Mouse (Mus musculus): Measurements from ENCODE around the gene Gnai2. TPM values are rescaled to one million over a fixed set of nuclear protein-coding genes. Genes with fewer than 3 reads are reported as not detected.
A peak's percentile ranks its signal among the peaks of the same experiment; 100 is the strongest.

The Gnai2 gene
- polyA plus RNA-seq, 1 experiment from 2014 or later = 351 TPM

DNA sequence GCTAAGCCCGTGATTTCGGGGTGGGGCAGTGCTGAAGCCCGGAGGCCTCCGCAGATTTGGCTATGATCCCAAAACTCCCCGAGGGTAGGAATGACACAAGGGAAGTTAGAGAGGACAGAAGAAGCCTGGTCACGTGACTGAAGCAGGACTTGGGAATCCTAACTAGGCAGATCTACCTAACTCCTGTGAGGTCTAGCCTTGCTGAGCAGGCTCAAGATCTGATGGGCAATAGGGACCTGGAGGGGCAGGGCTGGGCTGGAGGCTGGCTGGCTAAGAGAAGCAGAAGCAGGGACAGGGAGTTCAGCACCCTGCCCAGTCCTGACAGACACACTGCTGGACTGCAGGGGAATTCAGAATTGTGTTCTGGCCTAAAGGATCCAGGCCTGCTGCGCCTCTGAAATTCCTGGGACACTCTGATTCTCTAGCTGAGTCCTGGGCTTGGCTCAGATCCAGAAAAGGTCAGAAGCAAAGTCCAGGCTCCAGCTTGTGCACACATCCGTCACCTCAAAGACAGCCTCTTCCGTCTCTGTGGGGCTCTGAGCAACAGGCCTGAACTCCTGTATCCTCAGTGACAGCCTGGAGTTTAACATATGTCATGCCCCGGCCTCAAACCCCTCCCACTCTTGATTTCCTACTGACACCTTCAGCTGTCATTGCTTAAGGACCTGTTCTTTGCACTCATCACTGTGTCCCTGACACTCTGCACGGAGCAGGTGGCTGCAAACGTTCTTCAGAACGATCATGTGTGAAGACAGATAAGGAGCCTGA, 16.2 kb downstream of the Gnai2 start:
- no peaks in the 10 kb centered on the region for H3K27me3 ChIP-seq (ENCODE audit: insufficient read depth, low read length)
- H3K27ac ChIP-seq = peak overlapping the region; percentile 89
- H3K36me3 ChIP-seq (ENCODE audit: insufficient read depth, low read length) = peaks cover 55% of the 10 kb centered on the region
- no peak overlapping the region for H3K4me3 ChIP-seq (replicated peaks; ENCODE audit: low read depth, low read length)
- DNase-seq (ENCODE audit: low spot score) (peak; percentile 90), ATAC-seq (replicated peaks; ENCODE audit: low FRiP score, low read depth) (peak; percentile 84)
- H3K9me3 ChIP-seq (replicated peaks; ENCODE audit: low read length) = no peaks in the 10 kb centered on the region
- no peak overlapping the region for H3K4me2 ChIP-seq (ENCODE audit: low read length)
- 36% methylated on average over 13 of the region's 13 CpGs for WGBS
- TF ChIP-seq CTCF (IDR thresholded peaks at IDR 0.05; ENCODE audit: low read depth) = no peak
- peaks cover 23% of the 10 kb centered on the region; the same call in 1 of the 2 replicates for H3K4me1 ChIP-seq (replicated peaks; ENCODE audit: insufficient read depth, low read length)
- peak overlapping the region; percentile 23; the same call in 1 of the 2 replicates for H3K9ac ChIP-seq (ENCODE audit: low read depth, low read length)

- Histone ChIP-seq H3K27ac (peak overlapping the region; percentile 89), H3K36me3 (ENCODE audit: insufficient read depth, low read length) (peaks cover 54% of the 10 kb centered on the region)
- DNase-seq (ENCODE audit: low spot score) = no peak
These were observed 17.1 kb downstream of the Gnai2 start for GRCm38 (mm10) chr9:107618098-107618497.

DNA sequence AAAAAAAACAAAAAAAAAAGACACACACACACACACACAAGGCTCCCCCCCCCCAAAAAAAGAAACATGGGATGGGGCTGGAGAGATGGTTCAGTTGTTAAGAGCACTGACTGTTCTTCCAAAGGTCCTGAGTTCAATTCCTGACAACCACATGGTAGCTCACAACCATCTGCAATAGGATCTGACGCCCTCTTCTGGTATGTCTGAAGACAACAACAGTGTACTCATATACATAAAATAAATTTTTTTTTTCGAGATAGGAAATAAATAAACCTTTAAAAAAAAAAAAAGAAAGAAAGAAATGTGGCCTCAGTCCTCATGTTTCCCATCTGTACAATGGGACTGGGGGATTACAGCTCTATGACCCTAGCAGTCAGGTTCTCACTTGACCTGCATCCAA, 17.7 kb downstream of the Gnai2 start:
- H3K9me3 ChIP-seq (replicated peaks; ENCODE audit: low read length) = no peaks in the 10 kb centered on the region
- H3K36me3 ChIP-seq (ENCODE audit: insufficient read depth, low read length) = peaks cover 54% of the 10 kb centered on the region
- no peaks in the 10 kb centered on the region for H3K27me3 ChIP-seq (ENCODE audit: insufficient read depth, low read length)
- peak; percentile 44 for TF ChIP-seq CTCF (IDR thresholded peaks at IDR 0.05; ENCODE audit: low read depth)
- H3K9ac ChIP-seq (ENCODE audit: low read depth, low read length) = no peak overlapping the region
- no peak for DNase-seq (ENCODE audit: low spot score)
- H3K4me1 ChIP-seq (replicated peaks; ENCODE audit: insufficient read depth, low read length) = peaks cover 23% of the 10 kb centered on the region; the same call in 1 of the 2 replicates
- WGBS = 89% methylated on average over 2 of the region's 2 CpGs
- no peak for ATAC-seq (replicated peaks; ENCODE audit: low FRiP score, low read depth)
- H3K4me2 ChIP-seq (ENCODE audit: low read length) = no peak overlapping the region
- no peak overlapping the region for H3K27ac ChIP-seq
- no peak overlapping the region for H3K4me3 ChIP-seq (replicated peaks; ENCODE audit: low read depth, low read length)

More at GRCm38 (mm10) chr9:107618098-107618497, 17.1 kb downstream of the Gnai2 start:
- Histone ChIP-seq H3K9me3 (replicated peaks; ENCODE audit: low read length) (no peaks in the 10 kb centered on the region), H3K9ac (ENCODE audit: low read depth, low read length) (no peak overlapping the region), H3K4me1 (replicated peaks; ENCODE audit: insufficient read depth, low read length) (peaks cover 23% of the 10 kb centered on the region; the same call in 1 of the 2 replicates), H3K4me2 (ENCODE audit: low read length) (no peak overlapping the region), H3K27me3 (ENCODE audit: insufficient read depth, low read length) (no peaks in the 10 kb centered on the region), H3K4me3 (replicated peaks; ENCODE audit: low read depth, low read length) (no peak overlapping the region)
- TF ChIP-seq CTCF (IDR thresholded peaks at IDR 0.05; ENCODE audit: low read depth) = no peak
- 84% methylated on average over 6 of the region's 6 CpGs for WGBS
- ATAC-seq (replicated peaks; ENCODE audit: low FRiP score, low read depth) = no peak

- TF ChIP-seq CTCF (IDR thresholded peaks at IDR 0.05; ENCODE audit: low read depth) = no peak
- DNase-seq (ENCODE audit: low spot score) = no peak
- Histone ChIP-seq H3K4me2 (ENCODE audit: low read length) (no peak overlapping the region), H3K27me3 (ENCODE audit: insufficient read depth, low read length) (no peaks in the 10 kb centered on the region), H3K9ac (ENCODE audit: low read depth, low read length) (no peak overlapping the region), H3K9me3 (replicated peaks; ENCODE audit: low read length) (no peaks in the 10 kb centered on the region), H3K4me1 (replicated peaks; ENCODE audit: insufficient read depth, low read length) (peaks cover 25% of the 10 kb centered on the region), H3K36me3 (ENCODE audit: insufficient read depth, low read length) (peaks cover 49% of the 10 kb centered on the region), H3K27ac (no peak overlapping the region), H3K4me3 (replicated peaks; ENCODE audit: low read depth, low read length) (no peak overlapping the region)
- no peak for ATAC-seq (replicated peaks; ENCODE audit: low FRiP score, low read depth)
- 76% methylated on average over 4 of the region's 4 CpGs for WGBS
These were observed 20.1 kb downstream of the Gnai2 start for GRCm38 (mm10) chr9:107615035-107615434.

GRCm38 (mm10) chr9:107612945-107613569, 22.1 kb downstream of the Gnai2 start:
- no peaks in the 10 kb centered on the region for H3K27me3 ChIP-seq (ENCODE audit: insufficient read depth, low read length)
- peak overlapping the region; percentile 85 for H3K27ac ChIP-seq
- no peak overlapping the region for H3K4me3 ChIP-seq (replicated peaks; ENCODE audit: low read depth, low read length)
- peak; percentile 72 for DNase-seq (ENCODE audit: low spot score)
- no peaks in the 10 kb centered on the region for H3K9me3 ChIP-seq (replicated peaks; ENCODE audit: low read length)
- H3K9ac ChIP-seq (ENCODE audit: low read depth, low read length) = no peak overlapping the region
- peaks cover 36% of the 10 kb centered on the region for H3K36me3 ChIP-seq (ENCODE audit: insufficient read depth, low read length)
- WGBS = 9% methylated on average over 12 of the region's 12 CpGs
- H3K4me2 ChIP-seq (ENCODE audit: low read length) = peak overlapping the region; percentile 56
- peaks cover 24% of the 10 kb centered on the region for H3K4me1 ChIP-seq (replicated peaks; ENCODE audit: insufficient read depth, low read length)
- TF ChIP-seq CTCF (IDR thresholded peaks at IDR 0.05; ENCODE audit: low read depth) = no peak; the same call in 1 of the 2 replicates
- peak; percentile 14; the same call in 1 of the 2 replicates for ATAC-seq (replicated peaks; ENCODE audit: low FRiP score, low read depth)

- ATAC-seq (replicated peaks; ENCODE audit: low FRiP score, low read depth) (peak; percentile 89), DNase-seq (ENCODE audit: low spot score) (peak; percentile 98)
- Histone ChIP-seq H3K4me1 (replicated peaks; ENCODE audit: insufficient read depth, low read length) (peaks cover 27% of the 10 kb centered on the region), H3K4me2 (ENCODE audit: low read length) (peak overlapping the region; percentile 56), H3K27ac (peak overlapping the region; percentile 85), H3K36me3 (ENCODE audit: insufficient read depth, low read length) (peaks cover 34% of the 10 kb centered on the region), H3K9ac (ENCODE audit: low read depth, low read length) (peak overlapping the region; percentile 50), H3K27me3 (ENCODE audit: insufficient read depth, low read length) (no peaks in the 10 kb centered on the region), H3K9me3 (replicated peaks; ENCODE audit: low read length) (no peaks in the 10 kb centered on the region), H3K4me3 (replicated peaks; ENCODE audit: low read depth, low read length) (0 out of 2 replicates have a peak overlapping the region, but pooled peaks have one; percentile 5)
- peak; percentile 99 for TF ChIP-seq CTCF (IDR thresholded peaks at IDR 0.05; ENCODE audit: low read depth)
- WGBS = 4% methylated on average over 42 of the region's 48 CpGs
These were observed 22.8 kb downstream of the Gnai2 start for GRCm38 (mm10) chr9:107612191-107612944.

Data from kidney, postnatal 0 days (tissue).